Mouse (Mus musculus) cortical plate, adult 2 months (tissue): ENCODE measurements around the gene Zfp523.

Source experiments
- CTCF ChIP-seq: fragments of 200-500 bp; IDR thresholded peaks from 2 replicates; pipeline ENCODE4 v1.5.1; 2011; ENCODE audit warnings: mild to moderate bottlenecking, control low read depth, low read length; ENCODE audit not compliant: insufficient read depth; ENCODE audit errors: extremely low read depth
- POLR2A ChIP-seq: fragments of 200-500 bp; IDR thresholded peaks from 2 replicates; pipeline ENCODE4 v1.6.1; 2011; ENCODE audit warnings: mild to moderate bottlenecking, low read length, control low read depth; ENCODE audit not compliant: insufficient read depth; ENCODE audit errors: extremely low read depth

DNA sequence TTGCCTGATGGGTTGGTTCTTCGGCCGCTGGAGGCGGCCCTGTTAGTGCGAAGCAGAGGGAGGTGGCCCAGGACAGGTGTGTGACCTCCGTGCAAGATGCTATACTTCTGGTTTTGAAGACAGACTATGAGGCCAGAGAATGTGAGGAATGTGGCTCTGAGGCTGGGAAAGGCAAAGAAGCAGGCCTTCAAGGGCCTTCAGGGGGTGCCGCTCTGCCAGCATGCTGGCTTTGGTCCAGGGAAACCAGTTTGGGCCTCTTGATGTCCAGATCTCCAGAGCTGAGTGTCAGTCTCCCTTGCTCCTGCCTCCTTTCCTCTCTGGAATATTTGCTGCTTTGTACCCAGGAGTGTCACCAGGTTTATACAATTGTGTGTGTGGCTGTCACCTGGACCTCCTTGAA, 65.4 kb downstream of the Zfp523 start:
- TF ChIP-seq POLR2A: no peak
- TF ChIP-seq CTCF: no peak
